Comparison of ENCODE assay signal across 15 mouse cellular contexts in the genomic region with DNA sequence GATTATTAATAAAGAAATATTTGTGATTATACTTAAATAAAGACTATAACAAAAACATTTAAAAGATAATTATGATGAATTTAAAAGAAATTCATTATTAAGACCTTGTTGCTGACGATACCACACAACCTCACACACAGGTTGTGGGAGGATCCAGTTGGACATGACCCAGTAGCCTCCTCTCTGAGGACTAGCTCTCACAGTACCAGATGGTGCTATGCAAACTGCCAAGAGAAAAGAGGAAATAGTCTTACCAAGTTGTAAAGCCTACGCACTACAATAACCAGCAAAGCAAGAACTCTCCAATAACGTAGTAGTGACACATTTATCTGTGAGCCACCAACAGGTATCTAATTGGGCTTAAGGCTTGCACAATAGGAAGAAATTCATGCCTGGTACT.
DNase-seq lines count a peak whose midpoint lies in the region.
"Had no signal": no experiment of that assay in that cellular context is flagged by ENCODE, and none has a peak within 500 bp of the region (broad histone marks: within the 10 kb centered on the region; RNA-seq: fewer than 3 reads in every experiment).

No protein-coding gene starts in this region.

- peak; percentile 11 for DNase-seq in layer of hippocampus, adult 11-12 months (ENCODE audit: low spot score)
- DNase-seq in layer of hippocampus, adult 9-10 months (ENCODE audit: low spot score): no peak
- peak; percentile 27 for DNase-seq in right cerebral cortex, adult 18-20 months
- no peak for DNase-seq in right cerebral cortex, postnatal 25 days
- DNase-seq in cerebellum, adult 8-10 months: peak; percentile 41
- DNase-seq in cerebellum, postnatal 36 days: peak; percentile 56 to 61
- no peak for DNase-seq in liver
- DNase-seq in gastrocnemius, adult 8-10 months (ENCODE audit: low spot score in 2 of 2): no peak
- DNase-seq: adrenal gland, adult 2 months; forebrain, postnatal 0 days; gastrocnemius, postnatal 10 days; heart, adult 11 months; heart, postnatal 10 days; kidney, adult 9 months; kidney, postnatal 14 days had no signal

Comparison
In these comparisons a context has a peak if more than half of its experiments do, and no peak if none do; other contexts are left out.
1. DNase-seq: peak in layer of hippocampus, adult 11-12 months (single experiment), right cerebral cortex, adult 18-20 months (single experiment), cerebellum, adult 8-10 months (single experiment) and cerebellum, postnatal 36 days (2 of 2); none in layer of hippocampus, adult 9-10 months (single experiment), right cerebral cortex, postnatal 25 days (single experiment), liver (single experiment) and gastrocnemius, adult 8-10 months (0 of 2).